Mouse (Mus musculus) forebrain, embryonic 16.5 days (tissue): ENCODE results near the gene Fam240a. TPM values are rescaled to one million over a fixed set of nuclear protein-coding genes. Genes with fewer than 3 reads are reported as not detected.

Experiments used
- ATAC-seq: fragments of 200-750 bp; cut with Nextera tagmentation; 2 replicates; pipeline ENCODE4 v1.8.0; 2017; ENCODE audit warnings: mild to moderate bottlenecking, moderate library complexity
- H3K27ac ChIP-seq: fragments of 300-500 bp; sonication (generic); 2 replicates; pipeline ENCODE4 v1.5.1; 2014; ENCODE audit warnings: low read length, control low read depth
- H3K27me3 ChIP-seq: fragments of 300-500 bp; sonication (generic); replicated peaks from 2 replicates; pipeline ENCODE4 v1.6.1; 2014; ENCODE audit warnings: low read length; ENCODE audit not compliant: control insufficient read depth, insufficient read depth
- H3K36me3 ChIP-seq: fragments of 300-500 bp; sonication (generic); 2 replicates; pipeline ENCODE4 v1.6.1; 2014; ENCODE audit not compliant: control insufficient read depth, insufficient read depth
- H3K4me1 ChIP-seq: fragments of 300-500 bp; sonication (generic); replicated peaks from 2 replicates; pipeline ENCODE4 v1.6.1; 2014; ENCODE audit warnings: low read length; ENCODE audit not compliant: control insufficient read depth, insufficient read depth
- H3K4me2 ChIP-seq: fragments of 300-500 bp; sonication (generic); 2 replicates; pipeline ENCODE4 v1.6.1; 2014; ENCODE audit warnings: mild to moderate bottlenecking, low read length, control low read depth
- H3K4me3 ChIP-seq: fragments of 300-500 bp; sonication (generic); replicated peaks from 2 replicates; pipeline ENCODE4 v1.5.1; 2014; ENCODE audit warnings: mild to moderate bottlenecking, low read length, control low read depth
- H3K9ac ChIP-seq: fragments of 300-500 bp; sonication (generic); replicated peaks from 2 replicates; pipeline ENCODE4 v1.6.1; 2014; ENCODE audit warnings: low read depth, low read length, control low read depth
- H3K9me3 ChIP-seq: fragments of 300-500 bp; sonication (generic); 2 replicates; pipeline ENCODE4 v1.6.1; 2016; ENCODE audit warnings: low read length; ENCODE audit not compliant: control insufficient read depth
- whole genome bisulfite sequencing: fragments of 180-500 bp; shearing (Covaris S2); extraction: QIAGEN DNeasy Blood & Tissue Kit; methylation state at CpG from one replicate; pipeline ENCODE4 v1.1.7; 2014; 5-methylcytosine and 5-hydroxymethylcytosine counted together
- polyA plus RNA-seq: library from polyadenylated mRNA; unstranded; fragments of >200 nt; fragmentation: Nextera tagmentation; extraction: Ambion mirVana; gene quantifications from 2 replicates; pipeline ENCODE4 v1.2.1, GENCODE M21; 2015

Gene Fam240a
- polyA plus RNA-seq, 1 experiment from 2014 or later = not detected

GRCm38 (mm10) chr9:110922759-110923158, 6.1 kb upstream of the Fam240a start:
- 17% methylated on average over 7 of the region's 7 CpGs for WGBS
- Histone ChIP-seq H3K9me3 (no peaks in the 10 kb centered on the region), H3K9ac (no peak overlapping the region), H3K27ac (no peak overlapping the region), H3K4me3 (no peak overlapping the region), H3K4me2 (no peak overlapping the region), H3K4me1 (no peaks in the 10 kb centered on the region), H3K27me3 (no peaks in the 10 kb centered on the region), H3K36me3 (no peaks in the 10 kb centered on the region)
- no peak for ATAC-seq

DNA sequence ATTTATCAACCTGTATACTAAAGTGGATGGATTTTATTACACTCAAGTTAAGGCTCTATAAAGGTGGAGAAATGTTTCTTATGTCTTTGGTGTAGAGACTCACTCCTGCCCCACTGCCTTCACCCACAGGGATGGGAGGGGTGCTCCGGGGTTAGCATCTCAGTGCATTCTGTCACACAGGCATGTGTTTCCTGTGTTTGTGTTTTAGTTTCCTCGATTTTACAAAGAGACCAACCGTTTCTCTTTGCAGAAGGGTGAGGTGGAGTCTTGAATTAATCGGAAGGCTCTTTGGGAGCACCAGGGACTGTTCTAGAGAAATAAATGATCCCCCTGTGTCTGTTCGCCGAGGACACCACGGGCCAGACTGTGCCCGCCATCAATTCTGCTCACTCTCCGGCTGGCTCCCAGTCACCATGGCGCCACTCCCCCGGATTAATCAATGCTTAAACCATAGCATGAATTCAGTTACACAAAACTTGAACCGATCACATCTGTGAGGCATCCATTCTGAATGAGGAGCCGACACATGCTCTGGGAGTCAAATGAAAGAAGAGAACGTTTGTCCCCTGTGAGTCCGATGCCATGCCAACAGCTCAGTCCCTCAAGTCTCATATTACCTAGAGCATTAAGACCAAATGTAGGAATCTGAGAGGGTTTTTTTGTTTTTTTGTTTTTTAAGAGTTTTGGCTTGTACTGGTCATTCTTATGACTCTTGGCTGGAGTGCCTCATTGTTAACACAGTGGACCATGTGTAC, 4.2 kb upstream of the Fam240a start:
- Histone ChIP-seq H3K4me1 (no peaks in the 10 kb centered on the region), H3K27me3 (no peaks in the 10 kb centered on the region), H3K4me2 (no peak overlapping the region), H3K36me3 (no peaks in the 10 kb centered on the region), H3K27ac (no peak overlapping the region), H3K9me3 (no peaks in the 10 kb centered on the region), H3K4me3 (no peak overlapping the region), H3K9ac (no peak overlapping the region)
- no peak for ATAC-seq
- WGBS = 74% methylated on average over 15 of the region's 15 CpGs

DNA sequence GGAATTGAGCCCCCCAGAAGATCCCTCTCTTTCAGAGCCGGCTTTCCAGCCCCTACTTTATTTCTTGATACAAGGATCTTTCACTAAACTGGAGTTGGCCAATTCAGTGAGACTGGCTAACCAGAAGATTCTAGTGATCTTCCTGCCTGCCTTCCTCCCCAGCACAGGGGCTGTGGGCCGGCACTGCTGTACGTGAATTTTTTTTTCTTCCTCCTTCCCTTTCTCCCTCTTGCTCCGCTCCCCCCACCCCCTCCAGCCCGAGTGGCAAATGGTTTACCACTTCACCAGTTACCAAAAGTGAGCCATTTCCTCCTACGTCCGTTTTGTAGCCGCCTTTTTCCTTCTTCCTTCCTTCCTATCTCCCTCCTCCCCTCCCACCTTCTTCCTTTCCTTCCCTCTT, 1.2 kb downstream of the Fam240a start:
- Histone ChIP-seq H3K4me1 (no peaks in the 10 kb centered on the region), H3K9me3 (no peaks in the 10 kb centered on the region), H3K27me3 (no peaks in the 10 kb centered on the region), H3K36me3 (no peaks in the 10 kb centered on the region), H3K4me3 (no peak overlapping the region), H3K27ac (no peak overlapping the region), H3K4me2 (no peak overlapping the region), H3K9ac (no peak overlapping the region)
- WGBS = 82% methylated on average over 8 of the region's 8 CpGs
- ATAC-seq = no peak

DNA sequence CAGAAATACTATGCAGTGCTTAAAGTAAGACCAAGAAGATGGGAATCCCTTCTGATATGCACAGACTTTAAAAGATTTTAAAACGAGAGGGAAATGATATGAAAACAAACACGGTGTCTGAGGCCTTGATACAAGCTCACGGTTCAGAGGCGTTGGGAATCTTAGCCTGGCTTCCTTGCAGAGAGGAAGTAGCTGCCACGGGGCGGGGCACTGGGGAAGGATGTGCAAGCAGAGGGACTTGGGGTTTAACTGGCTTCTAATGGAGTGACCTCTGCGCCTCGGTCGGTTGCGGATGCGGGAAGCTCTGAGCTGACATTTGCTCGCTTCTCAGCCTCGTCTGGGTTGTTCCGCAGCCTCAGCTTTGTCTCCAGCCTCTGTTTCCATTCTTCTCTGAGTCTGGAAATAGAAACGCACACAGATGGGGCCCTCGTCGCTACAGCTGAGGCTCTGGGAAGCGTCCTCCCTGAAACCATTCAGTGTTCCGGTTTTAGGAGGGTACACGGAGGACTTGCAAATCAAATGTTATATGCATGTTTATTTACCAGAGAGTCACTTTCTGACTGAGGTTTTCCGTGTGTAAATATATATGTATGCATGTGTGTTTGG, 1.9 kb downstream of the Fam240a start:
- ATAC-seq = no peak
- no peak overlapping the region for H3K4me2 ChIP-seq

GRCm38 (mm10) chr9:110909371-110909967, 7.2 kb downstream of the Fam240a start:
- no peak overlapping the region for H3K4me2 ChIP-seq
- 78% methylated on average over 6 of the region's 6 CpGs for WGBS
- no peak for ATAC-seq
- no peaks in the 10 kb centered on the region for H3K36me3 ChIP-seq
- H3K9ac ChIP-seq = no peak overlapping the region
- H3K27me3 ChIP-seq = no peaks in the 10 kb centered on the region
- no peaks in the 10 kb centered on the region for H3K9me3 ChIP-seq
- no peak overlapping the region for H3K4me3 ChIP-seq
- no peak overlapping the region for H3K27ac ChIP-seq
- no peaks in the 10 kb centered on the region for H3K4me1 ChIP-seq

More for the DNA sequence above, 1.9 kb downstream of the Fam240a start:
- Histone ChIP-seq H3K9ac (no peak overlapping the region), H3K4me1 (no peaks in the 10 kb centered on the region), H3K4me3 (no peak overlapping the region), H3K27ac (no peak overlapping the region), H3K36me3 (no peaks in the 10 kb centered on the region), H3K27me3 (no peaks in the 10 kb centered on the region), H3K9me3 (no peaks in the 10 kb centered on the region)
- 63% methylated on average over 21 of the region's 21 CpGs for WGBS

GRCm38 (mm10) chr9:110908631-110909016, 8.0 kb downstream of the Fam240a start:
- Histone ChIP-seq H3K4me1 (no peaks in the 10 kb centered on the region), H3K27ac (no peak overlapping the region), H3K9me3 (no peaks in the 10 kb centered on the region), H3K4me2 (no peak overlapping the region), H3K9ac (no peak overlapping the region), H3K4me3 (no peak overlapping the region), H3K27me3 (no peaks in the 10 kb centered on the region), H3K36me3 (no peaks in the 10 kb centered on the region)
- no peak for ATAC-seq
- 95% methylated on average over 3 of the region's 3 CpGs for WGBS

DNA sequence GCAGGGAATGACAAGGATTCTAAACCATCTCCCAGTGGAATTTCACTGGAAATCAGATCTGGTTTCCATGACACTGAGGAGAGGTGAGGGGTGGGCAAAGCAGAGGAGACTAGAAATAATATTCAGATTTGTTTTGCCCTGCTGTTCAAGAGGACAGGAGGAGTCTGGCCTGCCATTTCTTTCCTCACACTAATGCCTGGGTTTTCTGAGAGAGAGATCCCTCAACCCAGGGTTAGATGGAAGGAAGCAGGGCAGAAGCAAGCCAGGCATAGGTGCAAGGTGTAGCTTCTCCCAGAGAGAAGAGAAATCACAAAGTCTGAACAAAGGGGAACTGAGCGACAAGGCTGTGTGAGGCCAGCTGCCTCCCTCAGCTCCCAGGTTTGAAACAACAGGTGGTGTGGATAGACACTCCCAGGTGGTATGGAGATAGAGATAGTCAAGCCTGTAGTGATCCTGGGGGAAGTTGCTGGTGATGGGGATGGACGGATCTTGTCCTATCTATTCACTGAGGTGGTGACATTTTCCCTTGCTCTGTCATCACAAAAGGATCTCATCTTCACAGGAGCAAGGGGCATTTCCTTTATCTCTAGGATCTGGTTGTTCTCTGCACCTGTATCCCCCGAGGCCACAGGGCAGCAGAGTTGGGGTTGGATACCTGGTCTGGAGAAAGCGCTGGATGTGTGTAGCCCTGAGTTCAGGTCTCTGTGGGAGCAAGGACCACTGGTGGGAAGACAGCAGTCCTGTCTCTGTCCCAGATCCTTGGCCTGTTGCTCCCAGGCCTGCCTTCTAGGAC, 8.6 kb downstream of the Fam240a start:
- WGBS = 79% methylated on average over 4 of the region's 4 CpGs
- Histone ChIP-seq H3K9me3 (no peaks in the 10 kb centered on the region), H3K9ac (no peak overlapping the region), H3K27me3 (no peaks in the 10 kb centered on the region), H3K36me3 (no peaks in the 10 kb centered on the region), H3K4me3 (no peak overlapping the region), H3K4me1 (no peaks in the 10 kb centered on the region), H3K4me2 (no peak overlapping the region), H3K27ac (no peak overlapping the region)
- ATAC-seq = no peak

DNA sequence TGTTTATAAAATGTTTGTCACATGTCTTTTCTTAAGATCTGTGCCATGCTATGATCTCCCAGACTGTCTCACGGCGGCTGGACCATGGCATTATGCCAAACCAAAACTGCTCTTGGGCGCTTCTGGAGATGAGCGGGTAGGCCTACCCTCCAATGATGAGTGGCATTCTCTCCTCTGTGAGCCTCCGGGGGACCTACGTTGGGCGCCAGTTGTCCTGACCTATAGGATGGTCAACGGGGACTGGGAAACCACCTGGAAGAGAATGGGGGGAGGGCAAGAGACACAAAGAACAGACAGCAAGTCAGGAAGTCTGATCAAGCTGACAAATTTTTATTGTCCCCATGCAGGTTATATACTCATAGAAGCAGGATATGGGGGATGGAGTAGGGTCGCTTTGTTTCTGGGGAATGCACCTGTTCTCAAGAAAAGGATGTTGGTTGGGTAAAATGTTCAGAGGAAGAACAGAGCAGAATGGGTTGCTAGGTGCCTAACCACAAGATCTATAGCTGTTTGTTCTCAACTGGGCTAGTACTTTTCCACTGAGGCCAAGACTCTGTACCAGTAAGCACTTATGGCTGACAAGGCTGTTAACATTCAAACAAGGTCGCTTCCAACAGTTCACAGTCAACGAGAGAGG, 9.3 kb downstream of the Fam240a start:
- H3K9me3 ChIP-seq = no peaks in the 10 kb centered on the region
- ATAC-seq = no peak
- no peak overlapping the region for H3K9ac ChIP-seq
- no peaks in the 10 kb centered on the region for H3K36me3 ChIP-seq
- no peaks in the 10 kb centered on the region for H3K4me1 ChIP-seq
- no peak overlapping the region for H3K4me3 ChIP-seq
- no peak overlapping the region for H3K4me2 ChIP-seq
- WGBS = 94% methylated on average over 11 of the region's 11 CpGs
- H3K27ac ChIP-seq = no peak overlapping the region
- H3K27me3 ChIP-seq = no peaks in the 10 kb centered on the region

DNA sequence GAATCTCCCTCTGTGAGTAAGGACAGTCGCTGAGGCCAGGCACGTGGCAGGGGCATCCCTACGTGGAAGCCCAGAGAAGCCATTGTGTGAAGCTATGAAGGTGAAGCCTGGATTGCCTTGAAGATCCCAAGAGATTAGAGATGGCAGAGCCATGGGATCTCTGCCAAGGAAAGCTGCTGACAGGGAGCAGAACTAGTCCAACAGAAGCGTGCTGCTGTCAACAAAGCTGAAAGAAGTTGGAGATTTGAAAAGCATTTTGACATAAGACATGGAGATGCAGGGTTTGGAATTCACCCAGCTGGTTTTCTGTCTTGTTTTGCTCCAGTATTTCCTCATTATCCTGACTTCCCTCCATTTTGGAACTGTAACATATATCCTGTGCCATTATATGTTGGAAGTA, 14.4 kb downstream of the Fam240a start:
- 72% methylated on average over 4 of the region's 4 CpGs for WGBS
- Histone ChIP-seq H3K4me1 (no peaks in the 10 kb centered on the region), H3K9me3 (no peaks in the 10 kb centered on the region), H3K4me3 (no peak overlapping the region), H3K27me3 (no peaks in the 10 kb centered on the region), H3K4me2 (no peak overlapping the region), H3K9ac (no peak overlapping the region), H3K27ac (no peak overlapping the region), H3K36me3 (no peaks in the 10 kb centered on the region)
- ATAC-seq = no peak
